Mouse (Mus musculus): ENCODE data around the gene Arid1b. TPM values are rescaled to one million over a fixed set of nuclear protein-coding genes. Genes with fewer than 3 reads are reported as not detected.

Arid1b gene
- polyA plus RNA-seq, 1 experiment from 2014 or later: 20.5 TPM

DNA sequence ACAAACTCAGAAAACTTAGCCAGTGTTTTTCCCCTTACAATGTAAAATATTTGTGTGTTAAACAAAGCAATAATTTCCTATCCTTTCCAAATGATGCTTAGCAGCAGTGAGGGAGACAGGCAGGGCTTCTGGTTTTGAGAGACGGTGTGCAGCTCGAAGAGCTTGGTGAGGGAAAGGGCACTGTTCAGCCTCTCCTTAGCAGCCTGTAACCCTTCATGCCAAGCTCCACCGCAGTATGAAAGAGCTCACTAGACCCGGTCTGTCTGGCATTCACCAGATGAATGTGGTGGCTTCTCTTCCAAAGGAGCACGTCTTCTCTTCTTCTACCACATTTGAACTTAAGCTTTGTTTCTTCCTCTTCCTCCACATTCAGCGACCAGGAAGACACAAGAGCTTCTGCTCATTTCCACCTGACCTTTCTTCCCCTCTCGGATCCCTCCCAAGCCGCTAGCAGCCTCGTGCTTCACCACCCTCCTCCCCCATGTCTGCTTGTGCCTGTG lies 255.6 kb downstream of the Arid1b start:
- Histone ChIP-seq H3K27ac (peak overlapping the region; percentile 77), H3K27me3 (ENCODE audit: control insufficient read depth, insufficient read depth, low read length) (no peaks in the 10 kb centered on the region), H3K4me3 (replicated peaks; ENCODE audit: low read length) (no peak overlapping the region), H3K4me1 (replicated peaks; ENCODE audit: control insufficient read depth, insufficient read depth, low read length) (peaks cover 40% of the 10 kb centered on the region), H3K36me3 (replicated peaks; ENCODE audit: control insufficient read depth, insufficient read depth) (no peaks in the 10 kb centered on the region), H3K9me3 (ENCODE audit: control insufficient read depth, low read length) (no peaks in the 10 kb centered on the region), H3K4me2 (replicated peaks) (no peak overlapping the region), H3K9ac (no peak overlapping the region)
- no peak for ATAC-seq (ENCODE audit: low FRiP score)
- whole genome bisulfite sequencing: 81% methylated on average over 9 of the region's 9 CpGs
- no peak for DNase-seq (ENCODE audit: low spot score)

GRCm38 (mm10) chr17:5252436-5252835 lies 258.3 kb downstream of the Arid1b start:
- no peak overlapping the region for H3K4me3 ChIP-seq (replicated peaks; ENCODE audit: low read length)
- no peak overlapping the region for H3K27ac ChIP-seq
- peaks cover 42% of the 10 kb centered on the region for H3K4me1 ChIP-seq (replicated peaks; ENCODE audit: control insufficient read depth, insufficient read depth, low read length)
- no peaks in the 10 kb centered on the region for H3K9me3 ChIP-seq (ENCODE audit: control insufficient read depth, low read length)
- no peaks in the 10 kb centered on the region for H3K27me3 ChIP-seq (ENCODE audit: control insufficient read depth, insufficient read depth, low read length)
- H3K4me2 ChIP-seq (replicated peaks): no peak overlapping the region
- DNase-seq (ENCODE audit: low spot score) (peak; percentile 70), ATAC-seq (ENCODE audit: low FRiP score) (no peak)
- WGBS: 26% methylated on average over 3 of the region's 3 CpGs
- H3K36me3 ChIP-seq (replicated peaks; ENCODE audit: control insufficient read depth, insufficient read depth): no peaks in the 10 kb centered on the region
- no peak overlapping the region for H3K9ac ChIP-seq

DNA sequence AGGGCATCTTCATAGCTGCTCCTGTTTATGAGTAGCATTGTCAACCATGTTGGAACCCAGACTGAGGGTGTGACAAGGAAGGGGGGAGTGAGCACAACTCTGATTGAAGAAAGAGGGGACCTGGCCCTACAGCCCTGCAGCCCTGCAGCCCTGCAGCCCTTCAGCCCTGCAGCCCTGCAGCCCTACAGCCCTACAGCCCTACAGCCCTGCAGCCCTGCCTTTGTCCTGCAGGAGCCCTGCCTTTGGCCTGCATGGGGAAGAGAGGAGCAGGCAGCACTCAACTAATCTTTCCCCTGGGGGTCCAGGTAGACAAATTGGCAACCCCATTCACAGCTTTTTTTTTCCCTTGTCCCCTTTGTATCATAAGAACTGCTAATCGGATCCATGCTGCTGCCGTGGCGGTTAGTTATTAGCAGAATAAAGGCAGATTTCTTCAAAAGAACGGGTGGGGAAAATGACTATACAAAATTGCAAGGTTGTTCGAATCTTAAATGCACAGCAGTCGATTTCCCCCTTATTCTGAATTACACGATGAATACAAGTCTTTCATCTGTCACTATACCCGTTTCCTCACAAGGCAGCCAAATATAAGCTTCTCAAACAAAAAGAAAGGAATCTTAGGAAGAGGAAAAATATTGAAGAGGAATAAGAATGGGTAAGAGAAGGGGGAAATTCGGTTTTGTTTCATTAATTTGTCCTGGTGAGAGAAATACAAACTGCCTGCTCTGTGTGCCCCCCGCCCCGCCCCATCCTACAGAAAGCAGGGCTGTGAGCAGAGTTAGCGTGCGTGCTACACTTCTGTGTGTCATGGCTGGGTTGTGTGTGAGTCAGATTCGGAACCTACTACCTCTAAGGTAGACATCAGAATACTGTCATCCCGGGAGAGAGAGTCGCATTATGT lies 260.8 kb downstream of the Arid1b start:
- H3K4me2 ChIP-seq (replicated peaks): no peak overlapping the region
- no peaks in the 10 kb centered on the region for H3K36me3 ChIP-seq (replicated peaks; ENCODE audit: control insufficient read depth, insufficient read depth)
- H3K9ac ChIP-seq: no peak overlapping the region
- no peak overlapping the region for H3K4me3 ChIP-seq (replicated peaks; ENCODE audit: low read length)
- no peaks in the 10 kb centered on the region for H3K9me3 ChIP-seq (ENCODE audit: control insufficient read depth, low read length)
- DNase-seq (ENCODE audit: low spot score) (no peak), ATAC-seq (ENCODE audit: low FRiP score) (no peak)
- H3K27ac ChIP-seq: 0 out of 2 replicates have a peak overlapping the region, but pooled peaks have one; percentile 3
- H3K27me3 ChIP-seq (ENCODE audit: control insufficient read depth, insufficient read depth, low read length): no peaks in the 10 kb centered on the region
- 57% methylated on average over 16 of the region's 16 CpGs for WGBS
- H3K4me1 ChIP-seq (replicated peaks; ENCODE audit: control insufficient read depth, insufficient read depth, low read length): peaks cover 18% of the 10 kb centered on the region

DNA sequence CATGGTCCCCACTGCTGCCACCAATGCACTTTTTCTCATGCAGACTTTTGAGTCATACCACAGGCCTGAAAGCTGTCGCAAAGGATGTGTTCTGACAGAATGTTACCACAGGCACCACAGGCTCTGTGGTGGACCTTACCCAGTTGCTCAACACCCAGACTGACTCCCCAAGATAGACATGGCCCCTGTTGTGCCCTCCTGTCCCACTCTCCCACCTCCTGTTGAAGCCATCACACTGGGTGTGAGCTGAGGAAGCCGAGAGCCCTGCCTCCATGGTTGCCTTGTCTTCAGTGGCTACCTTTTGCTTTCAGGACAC lies 261.4 kb downstream of the Arid1b start:
- ATAC-seq (ENCODE audit: low FRiP score): no peak
- H3K27ac ChIP-seq: no peak overlapping the region
- no peak overlapping the region for H3K4me2 ChIP-seq (replicated peaks)
- H3K4me3 ChIP-seq (replicated peaks; ENCODE audit: low read length): no peak overlapping the region
- 96% methylated on average over 2 of the region's 2 CpGs for WGBS
- H3K36me3 ChIP-seq (replicated peaks; ENCODE audit: control insufficient read depth, insufficient read depth): no peaks in the 10 kb centered on the region
- no peak overlapping the region for H3K9ac ChIP-seq
- no peaks in the 10 kb centered on the region for H3K27me3 ChIP-seq (ENCODE audit: control insufficient read depth, insufficient read depth, low read length)
- H3K9me3 ChIP-seq (ENCODE audit: control insufficient read depth, low read length): no peaks in the 10 kb centered on the region
- DNase-seq (ENCODE audit: low spot score): no peak
- H3K4me1 ChIP-seq (replicated peaks; ENCODE audit: control insufficient read depth, insufficient read depth, low read length): peaks cover 15% of the 10 kb centered on the region

- no peak overlapping the region for H3K9ac ChIP-seq
- 61% methylated on average over 9 of the region's 9 CpGs for WGBS
- H3K4me2 ChIP-seq (replicated peaks): no peak overlapping the region
- H3K27me3 ChIP-seq (ENCODE audit: control insufficient read depth, insufficient read depth, low read length): no peaks in the 10 kb centered on the region
- peaks cover 19% of the 10 kb centered on the region; the same call in 1 of the 2 replicates for H3K4me1 ChIP-seq (replicated peaks; ENCODE audit: control insufficient read depth, insufficient read depth, low read length)
- no peak for ATAC-seq (ENCODE audit: low FRiP score)
- H3K27ac ChIP-seq: no peak overlapping the region
- no peak for DNase-seq (ENCODE audit: low spot score)
- H3K4me3 ChIP-seq (replicated peaks; ENCODE audit: low read length): no peak overlapping the region
- peaks cover 2% of the 10 kb centered on the region; the same call in 1 of the 2 replicates for H3K36me3 ChIP-seq (replicated peaks; ENCODE audit: control insufficient read depth, insufficient read depth)
- H3K9me3 ChIP-seq (ENCODE audit: control insufficient read depth, low read length): no peaks in the 10 kb centered on the region
These were observed 264.8 kb downstream of the Arid1b start for GRCm38 (mm10) chr17:5258978-5259377.

GRCm38 (mm10) chr17:5261131-5261651 lies 267.1 kb downstream of the Arid1b start:
- ATAC-seq (ENCODE audit: low FRiP score): no peak
- H3K27ac ChIP-seq: no peak overlapping the region
- WGBS: 85% methylated on average over 8 of the region's 8 CpGs
- H3K9me3 ChIP-seq (ENCODE audit: control insufficient read depth, low read length): no peaks in the 10 kb centered on the region
- H3K9ac ChIP-seq: no peak overlapping the region
- H3K4me1 ChIP-seq (replicated peaks; ENCODE audit: control insufficient read depth, insufficient read depth, low read length): peaks cover 11% of the 10 kb centered on the region; the same call in 1 of the 2 replicates
- DNase-seq (ENCODE audit: low spot score): no peak
- H3K4me2 ChIP-seq (replicated peaks): no peak overlapping the region
- H3K27me3 ChIP-seq (ENCODE audit: control insufficient read depth, insufficient read depth, low read length): no peaks in the 10 kb centered on the region
- H3K36me3 ChIP-seq (replicated peaks; ENCODE audit: control insufficient read depth, insufficient read depth): peaks cover 7% of the 10 kb centered on the region; the same call in 1 of the 2 replicates
- H3K4me3 ChIP-seq (replicated peaks; ENCODE audit: low read length): no peak overlapping the region

GRCm38 (mm10) chr17:5261874-5262605 lies 267.9 kb downstream of the Arid1b start:
- WGBS: 73% methylated on average over 22 of the region's 22 CpGs

GRCm38 (mm10) chr17:5262788-5263187 lies 268.7 kb downstream of the Arid1b start:
- no peak overlapping the region for H3K27ac ChIP-seq
- ATAC-seq (ENCODE audit: low FRiP score): no peak
- H3K4me3 ChIP-seq (replicated peaks; ENCODE audit: low read length): no peak overlapping the region
- H3K9me3 ChIP-seq (ENCODE audit: control insufficient read depth, low read length): no peaks in the 10 kb centered on the region
- peaks cover 7% of the 10 kb centered on the region; the same call in 1 of the 2 replicates for H3K36me3 ChIP-seq (replicated peaks; ENCODE audit: control insufficient read depth, insufficient read depth)
- no peak overlapping the region for H3K4me2 ChIP-seq (replicated peaks)
- H3K9ac ChIP-seq: no peak overlapping the region
- no peaks in the 10 kb centered on the region for H3K27me3 ChIP-seq (ENCODE audit: control insufficient read depth, insufficient read depth, low read length)
- no peak for DNase-seq (ENCODE audit: low spot score)
- 67% methylated on average over 4 of the region's 4 CpGs for WGBS
- H3K4me1 ChIP-seq (replicated peaks; ENCODE audit: control insufficient read depth, insufficient read depth, low read length): peaks cover 11% of the 10 kb centered on the region

More at GRCm38 (mm10) chr17:5261874-5262605, 267.9 kb downstream of the Arid1b start:
- H3K9ac ChIP-seq: 0 out of 2 replicates have a peak overlapping the region, but pooled peaks have one; percentile 35
- ATAC-seq (ENCODE audit: low FRiP score) (no peak), DNase-seq (ENCODE audit: low spot score) (no peak)
- H3K4me1 ChIP-seq (replicated peaks; ENCODE audit: control insufficient read depth, insufficient read depth, low read length): peaks cover 11% of the 10 kb centered on the region
- H3K27ac ChIP-seq: 0 out of 2 replicates have a peak overlapping the region, but pooled peaks have one; percentile 17
- no peak overlapping the region for H3K4me3 ChIP-seq (replicated peaks; ENCODE audit: low read length)
- H3K27me3 ChIP-seq (ENCODE audit: control insufficient read depth, insufficient read depth, low read length): no peaks in the 10 kb centered on the region
- peaks cover 7% of the 10 kb centered on the region; the same call in 1 of the 2 replicates for H3K36me3 ChIP-seq (replicated peaks; ENCODE audit: control insufficient read depth, insufficient read depth)
- H3K4me2 ChIP-seq (replicated peaks): no peak overlapping the region
- no peaks in the 10 kb centered on the region for H3K9me3 ChIP-seq (ENCODE audit: control insufficient read depth, low read length)

DNA sequence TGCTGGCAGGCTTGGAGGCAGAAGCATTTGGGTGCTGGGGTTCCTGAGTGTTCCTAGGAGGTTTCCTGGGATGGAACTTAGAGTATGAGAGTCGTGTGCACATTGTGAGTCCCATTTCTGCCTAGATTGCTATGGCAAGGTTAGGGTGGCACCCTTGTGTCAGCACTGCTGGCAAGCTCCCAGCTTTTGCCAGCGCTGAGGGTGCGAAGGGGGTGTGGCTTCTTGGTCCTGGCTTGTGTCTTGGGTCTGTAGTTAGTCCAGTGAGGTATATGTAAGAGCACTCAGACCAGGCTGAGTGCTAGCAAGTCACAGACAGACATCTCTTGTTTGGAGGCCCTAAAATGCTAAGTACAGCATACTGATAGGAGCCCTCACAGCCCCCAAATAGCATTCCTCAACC lies 270.7 kb downstream of the Arid1b start:
- ATAC-seq (ENCODE audit: low FRiP score) (no peak), DNase-seq (ENCODE audit: low spot score) (no peak)
- H3K27me3 ChIP-seq (ENCODE audit: control insufficient read depth, insufficient read depth, low read length): no peaks in the 10 kb centered on the region
- H3K9me3 ChIP-seq (ENCODE audit: control insufficient read depth, low read length): no peaks in the 10 kb centered on the region
- H3K4me1 ChIP-seq (replicated peaks; ENCODE audit: control insufficient read depth, insufficient read depth, low read length): peaks cover 22% of the 10 kb centered on the region
- H3K4me3 ChIP-seq (replicated peaks; ENCODE audit: low read length): no peak overlapping the region
- H3K4me2 ChIP-seq (replicated peaks): no peak overlapping the region
- WGBS: 90% methylated on average over 3 of the region's 3 CpGs
- H3K9ac ChIP-seq: no peak overlapping the region
- H3K27ac ChIP-seq: no peak overlapping the region
- peaks cover 7% of the 10 kb centered on the region; the same call in 1 of the 2 replicates for H3K36me3 ChIP-seq (replicated peaks; ENCODE audit: control insufficient read depth, insufficient read depth)

All from hindbrain, embryonic 14.5 days (tissue).